Mouse (Mus musculus) lung, adult 2 months (tissue): ENCODE measurements at regions not wholly inside any gene's neighbourhood (a gene's known extent, or its start where the extent isn't known, plus 50 kb on each side); places are given as distances from the start of the nearest gene placed in this dataset.

Source experiments
- CTCF ChIP-seq: fragments of 200-500 bp; IDR thresholded peaks from 2 replicates; pipeline ENCODE4 v1.5.1; 2011; ENCODE audit warnings: mild to moderate bottlenecking, low read length, control low read depth; ENCODE audit not compliant: insufficient read depth
- POLR2A ChIP-seq: fragments of 200-500 bp; IDR thresholded peaks from 2 replicates; pipeline ENCODE4 v1.6.1; 2011; ENCODE audit warnings: low read depth, mild to moderate bottlenecking, control low read depth, low read length, borderline replicate concordance; ENCODE audit errors: extremely low read depth

DNA sequence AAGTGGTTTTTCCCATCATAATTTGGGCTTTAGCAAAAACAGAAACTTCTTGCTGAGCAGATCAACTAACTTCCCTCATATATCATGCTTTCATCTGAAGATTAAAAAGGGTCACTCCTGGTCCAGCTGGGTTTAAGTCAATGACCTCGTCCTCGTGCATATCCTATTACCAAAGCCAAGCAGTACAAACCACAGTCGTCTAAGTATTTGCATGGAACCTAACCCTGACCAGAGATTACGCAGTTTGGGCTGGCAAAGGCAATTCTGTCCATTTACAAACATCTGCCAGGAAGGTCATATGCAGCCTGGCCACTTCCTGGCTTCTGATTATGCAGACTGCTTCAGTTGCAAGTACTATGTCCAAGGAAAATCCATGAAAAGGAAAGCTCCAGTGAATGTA, 270.8 kb downstream of the Flrt2 start:
- TF ChIP-seq CTCF (no peak), POLR2A (no peak)
